Comparison of ENCODE assay signal across 20 mouse cellular contexts in the genomic region with DNA sequence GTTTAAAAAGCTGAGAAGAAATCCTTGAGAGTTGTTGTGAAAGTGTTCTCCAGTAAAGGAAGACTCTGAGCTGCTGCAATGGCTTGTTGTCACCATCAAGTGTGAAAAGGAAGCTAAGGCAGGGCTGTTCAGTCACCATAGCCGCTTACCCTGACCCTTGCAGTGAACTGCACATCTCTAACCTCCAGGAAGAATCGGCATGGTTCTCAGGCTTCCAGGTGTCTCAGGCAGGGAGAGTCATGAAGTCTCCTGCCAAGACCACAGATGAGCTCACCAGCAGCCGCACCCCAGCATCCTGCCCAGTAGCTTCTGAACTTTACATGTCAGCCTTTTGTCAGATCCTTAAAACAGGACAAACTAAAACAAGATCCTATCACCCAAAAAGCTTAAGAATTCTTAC. TPM values are rescaled to one million over a fixed set of nuclear protein-coding genes. Genes with fewer than 3 reads are reported as not detected.
DNase-seq lines count a peak whose midpoint lies in the region; ATAC-seq and TF ChIP-seq lines count a peak whose summit lies in the region.
"Had no signal": no experiment of that assay in that cellular context is flagged by ENCODE, and none has a peak within 500 bp of the region (broad histone marks: within the 10 kb centered on the region; RNA-seq: fewer than 3 reads in every experiment).

No protein-coding gene starts in this region.

- H3K27ac ChIP-seq in heart, embryonic 12.5 days (ENCODE audit: poor library complexity, severe bottlenecking), result no peak overlapping the region
- H3K27ac ChIP-seq in lung, postnatal 0 days (ENCODE audit: low read length), result no peak overlapping the region
- H3K27ac ChIP-seq: forebrain, embryonic 10.5 days; hindbrain, embryonic 10.5 days; limb, embryonic 10.5 days; liver, embryonic 12.5 days had no signal

- no peak overlapping the region for H3K4me2 ChIP-seq in heart, embryonic 12.5 days
- no peak overlapping the region for H3K4me2 ChIP-seq in lung, postnatal 0 days (replicated peaks; ENCODE audit: low read depth, low read length)
- H3K4me2 ChIP-seq: liver, embryonic 12.5 days had no signal

- DNase-seq in heart, adult 8-10 months (ENCODE audit: low spot score), result no peak
- peak; percentile 42 for DNase-seq in lung, postnatal 0 days (ENCODE audit: low spot score)
- no peak for DNase-seq in lung, postnatal 36 days
- peak; percentile 21 for DNase-seq in MN1 (ENCODE audit: low spot score)
- peak; percentile 29 for DNase-seq in naive thymus-derived CD4-positive, alpha-beta T cell, adult 2 months (ENCODE audit: low read depth)
- no peak for DNase-seq in left cerebral cortex, adult 11 months (ENCODE audit: low spot score)
- DNase-seq: adrenal gland, postnatal 36 days; cerebellum, adult 11-12 months; cerebellum, postnatal 25 days; forebrain, postnatal 0 days; kidney, postnatal 4 days; layer of hippocampus, adult 9-11 months; lung, adult 2 months; midbrain, embryonic 14.5 days; thymus, adult 18-20 months had no signal

- no peak for TF ChIP-seq EP300 in lung, postnatal 0 days (IDR thresholded peaks at IDR 0.05)

- H3K9me3 ChIP-seq in heart, embryonic 12.5 days (replicated peaks), result no peaks in the 10 kb centered on the region
- no peaks in the 10 kb centered on the region for H3K9me3 ChIP-seq in lung, postnatal 0 days (ENCODE audit: low read length)
- H3K9me3 ChIP-seq: forebrain, embryonic 10.5 days; hindbrain, embryonic 10.5 days; limb, embryonic 10.5 days; liver, embryonic 12.5 days had no signal

- no peak overlapping the region for H3K9ac ChIP-seq in heart, embryonic 12.5 days
- H3K9ac ChIP-seq in lung, postnatal 0 days (replicated peaks; ENCODE audit: low read depth), result no peak overlapping the region
- H3K9ac ChIP-seq: forebrain, postnatal 0 days; liver, embryonic 12.5 days had no signal

- no peaks in the 10 kb centered on the region for H3K27me3 ChIP-seq in heart, embryonic 12.5 days (replicated peaks)
- no peaks in the 10 kb centered on the region for H3K27me3 ChIP-seq in lung, postnatal 0 days (replicated peaks; ENCODE audit: insufficient read depth, low read length)
- H3K27me3 ChIP-seq: liver, embryonic 12.5 days had no signal

- H3K4me1 ChIP-seq in heart, embryonic 12.5 days (replicated peaks), result peaks cover 25% of the 10 kb centered on the region
- H3K4me1 ChIP-seq in lung, postnatal 0 days (ENCODE audit: insufficient read depth, low read depth, low read length), result peaks cover 4% of the 10 kb centered on the region; the same call in 1 of the 2 replicates
- H3K4me1 ChIP-seq: forebrain, embryonic 10.5 days; hindbrain, embryonic 10.5 days; limb, embryonic 10.5 days; liver, embryonic 12.5 days had no signal

- TF ChIP-seq CTCF in lung, postnatal 0 days (IDR thresholded peaks at IDR 0.05), result no peak

- no peak overlapping the region for H3K4me3 ChIP-seq in heart, embryonic 12.5 days
- H3K4me3 ChIP-seq in lung, postnatal 0 days (ENCODE audit: low read depth, low read length), result no peak overlapping the region
- H3K4me3 ChIP-seq: forebrain, embryonic 10.5 days; hindbrain, embryonic 10.5 days; limb, embryonic 10.5 days; liver, embryonic 12.5 days had no signal

- H3K36me3 ChIP-seq in heart, embryonic 12.5 days, result peaks cover 23% of the 10 kb centered on the region
- peaks cover 14% of the 10 kb centered on the region; the same call in 1 of the 2 replicates for H3K36me3 ChIP-seq in lung, postnatal 0 days (ENCODE audit: insufficient read depth, low read length)

- WGBS in heart, embryonic 12.5 days, result 49% methylated on average over 3 of the region's 3 CpGs
- WGBS in lung, postnatal 0 days, result 52% methylated on average over 3 of the region's 3 CpGs

- ATAC-seq in heart, embryonic 12.5 days (ENCODE audit: insufficient number of reproducible peaks, low FRiP score), result 0 out of 2 replicates have a peak, but pooled peaks have one; percentile 33
- peak; percentile 33; the same call in 1 of the 2 replicates for ATAC-seq in lung, postnatal 0 days
- ATAC-seq: forebrain, postnatal 0 days; liver, embryonic 12.5 days had no signal

RNA-seq across cellular contexts. Expression of a gene that starts 40.4 kb away (rescaled TPM):
- 27.5 and 30.1 TPM in 2 replicates for polyA plus RNA-seq in heart, embryonic 12.5 days (2016; fragmentation: Nextera tagmentation; extraction: Ambion mirVana)
- 10 to 100 TPM; 63.7 to 86.8 (median 76.8) TPM for total RNA-seq in heart, adult 8-10 months (2022)
- polyA plus RNA-seq in lung, postnatal 0 days (2015; fragmentation: Nextera tagmentation; extraction: Ambion mirVana), result 23.1 and 27.3 TPM in 2 replicates

Comparison
In these comparisons a context has a peak if more than half of its experiments do, and no peak if none do; other contexts are left out.
1. DNase-seq: peak in lung, postnatal 0 days (single experiment), MN1 (single experiment) and naive thymus-derived CD4-positive, alpha-beta T cell, adult 2 months (single experiment); none in heart, adult 8-10 months (single experiment), lung, postnatal 36 days (single experiment) and left cerebral cortex, adult 11 months (single experiment).